Mouse (Mus musculus): ENCODE data around the gene Mylk. TPM values are rescaled to one million over a fixed set of nuclear protein-coding genes. Genes with fewer than 3 reads are reported as not detected.
"Not testable (repeated sequence)": the region's sequence is repeated elsewhere in the genome, so short reads cannot be mapped to it uniquely, and the experiment has no call there.

Gene Mylk
- polyA plus RNA-seq, 2 experiments from 2014 or later, result 0.30 TPM; not detected in 1

DNA sequence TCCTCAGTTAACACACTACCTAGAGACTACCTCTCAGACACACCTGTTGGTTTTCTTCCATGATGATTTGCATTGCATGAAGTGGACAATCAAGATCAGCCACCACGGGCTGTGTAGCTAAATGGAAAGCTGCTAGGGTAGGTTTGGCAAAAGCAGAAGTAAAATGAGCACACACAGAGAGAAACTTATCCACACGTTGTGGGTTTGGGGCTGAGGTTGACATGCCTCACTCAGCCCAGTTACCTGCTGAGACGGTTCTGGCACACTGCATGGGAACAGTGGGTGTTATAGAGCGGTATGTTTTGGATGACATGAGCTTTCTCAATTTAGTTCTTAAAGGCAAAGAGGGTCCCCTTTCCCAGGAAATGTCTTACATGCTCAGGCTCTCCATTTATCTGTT, 25.1 kb downstream of the Mylk start:
- ATAC-seq, result no peak

DNA sequence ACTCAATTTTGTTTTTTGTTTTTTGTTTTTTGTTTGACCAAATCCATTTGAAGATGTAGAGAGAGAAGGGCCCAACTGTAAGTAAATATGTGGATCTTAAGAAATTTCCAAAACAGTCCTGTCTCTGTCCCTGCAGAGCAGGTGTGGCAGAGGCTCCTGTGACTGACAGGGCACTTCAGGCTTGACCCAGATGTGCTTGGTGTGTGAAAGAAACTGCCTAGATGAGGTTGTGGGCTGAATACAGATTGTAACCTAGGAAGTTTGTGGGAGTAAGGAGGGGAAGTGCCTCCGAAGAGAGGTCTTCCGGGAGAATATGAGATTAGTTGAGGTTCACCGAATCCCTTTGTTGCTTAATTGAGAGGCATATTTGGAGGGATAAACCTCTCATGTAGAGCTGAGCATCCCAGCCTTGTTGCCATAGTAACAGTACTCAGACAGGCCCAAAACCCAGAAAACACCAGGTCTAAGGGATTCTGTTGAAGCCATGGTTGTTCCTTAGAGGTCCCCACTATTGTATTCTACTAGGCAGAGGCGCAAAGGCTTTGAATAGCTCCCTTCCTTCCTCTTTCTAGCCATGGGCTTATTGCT, 27.5 kb downstream of the Mylk start:
- ATAC-seq, result no peak

DNA sequence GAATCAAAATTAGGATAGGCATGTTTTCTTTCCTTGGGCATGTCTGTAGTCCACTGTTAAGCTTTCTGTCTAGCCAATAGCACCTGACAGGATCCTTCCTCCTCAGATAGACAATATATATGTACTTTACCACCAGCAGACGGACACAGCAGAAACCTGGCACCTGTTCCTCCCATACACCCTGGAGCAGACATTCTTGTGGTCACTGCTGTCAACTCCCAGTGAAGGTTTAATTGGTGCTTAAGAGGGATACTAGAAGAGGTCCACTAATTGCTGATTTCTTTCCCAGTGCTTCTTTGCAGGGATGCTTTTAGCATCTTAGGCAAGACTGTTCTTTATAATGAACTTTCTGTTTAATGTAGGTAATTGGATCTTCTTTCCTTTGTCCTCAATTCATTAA, 37.4 kb downstream of the Mylk start:
- no peak for ATAC-seq

DNA sequence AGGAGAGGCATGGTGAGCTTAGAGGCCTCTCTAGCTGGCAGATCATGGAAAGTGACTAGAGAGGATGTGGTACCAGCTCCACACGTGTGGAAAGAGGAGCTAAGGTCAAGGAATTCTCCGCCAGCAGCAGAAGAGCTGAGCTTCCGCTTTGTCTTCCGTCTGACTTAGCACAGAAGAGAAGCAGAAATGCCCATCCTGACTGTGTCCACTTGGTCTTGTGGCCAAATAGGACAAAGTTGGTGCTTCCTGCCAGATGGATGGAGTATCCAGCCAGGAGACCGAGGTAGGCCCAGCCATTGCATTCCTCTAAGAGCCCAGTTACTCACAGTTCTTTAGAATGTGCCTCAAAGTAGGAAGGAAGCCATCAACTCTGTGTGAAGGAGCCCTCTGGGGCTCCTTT, 38.5 kb downstream of the Mylk start:
- no peak for ATAC-seq

DNA sequence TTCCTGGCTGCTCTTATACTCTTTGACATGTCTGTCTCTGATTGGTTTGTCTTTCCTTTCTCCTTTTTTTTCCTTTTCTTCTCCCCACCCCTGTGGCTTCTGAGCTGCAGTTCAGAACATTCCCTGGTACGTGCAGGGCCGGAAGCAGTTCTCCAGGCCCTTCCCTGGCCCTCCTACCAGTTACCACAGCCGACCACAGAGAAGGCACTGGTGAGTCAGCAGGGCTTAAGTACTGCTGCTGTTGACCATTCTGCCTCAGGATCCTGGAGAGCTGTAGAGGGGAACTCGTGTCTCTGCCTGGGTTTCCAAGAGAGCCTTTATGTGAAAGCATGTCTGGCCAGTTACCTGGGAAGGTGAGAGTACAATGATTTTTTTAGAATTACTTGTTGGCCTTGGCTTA, 39.7 kb downstream of the Mylk start:
- ATAC-seq, result no peak

DNA sequence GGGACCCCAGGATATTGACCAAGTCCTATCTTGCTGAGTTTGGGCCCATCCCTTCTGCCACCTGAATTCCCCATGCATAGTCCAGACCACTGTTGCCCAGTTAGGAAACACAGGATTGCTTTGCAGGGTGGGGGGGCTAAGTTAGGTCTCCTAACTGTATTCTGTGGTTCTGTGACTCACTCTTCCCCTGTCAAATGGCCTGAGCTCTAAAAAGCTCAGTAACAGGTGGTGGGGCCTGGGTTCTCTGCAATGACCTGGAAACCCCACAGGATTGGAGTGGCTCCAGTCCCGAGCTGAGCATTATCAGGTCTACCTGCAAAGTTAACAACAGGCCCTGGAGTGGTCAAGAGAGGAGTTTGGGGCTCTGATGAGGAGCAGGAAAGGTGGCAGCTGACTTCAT, 47.5 kb downstream of the Mylk start:
- ATAC-seq, result no peak

DNA sequence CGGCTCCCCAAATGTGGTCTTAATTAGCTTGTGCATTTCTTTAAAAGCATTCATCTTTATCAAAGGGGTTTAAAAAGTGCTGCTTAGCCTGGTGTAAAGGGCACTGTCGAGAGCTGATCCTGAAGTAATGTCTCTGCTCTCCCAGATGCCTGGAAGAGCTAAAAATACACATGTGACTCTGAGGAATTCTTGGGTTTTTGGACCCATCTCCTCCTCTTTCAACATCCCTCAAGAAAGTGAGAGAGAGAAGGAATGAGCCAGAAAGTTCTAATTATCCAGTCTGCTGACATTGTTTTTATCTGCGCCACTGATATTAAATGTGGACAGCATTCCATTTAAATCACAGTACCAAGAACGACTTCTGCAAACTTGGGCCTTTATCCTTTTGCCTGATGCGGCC, 48.0 kb downstream of the Mylk start:
- no peak for ATAC-seq

DNA sequence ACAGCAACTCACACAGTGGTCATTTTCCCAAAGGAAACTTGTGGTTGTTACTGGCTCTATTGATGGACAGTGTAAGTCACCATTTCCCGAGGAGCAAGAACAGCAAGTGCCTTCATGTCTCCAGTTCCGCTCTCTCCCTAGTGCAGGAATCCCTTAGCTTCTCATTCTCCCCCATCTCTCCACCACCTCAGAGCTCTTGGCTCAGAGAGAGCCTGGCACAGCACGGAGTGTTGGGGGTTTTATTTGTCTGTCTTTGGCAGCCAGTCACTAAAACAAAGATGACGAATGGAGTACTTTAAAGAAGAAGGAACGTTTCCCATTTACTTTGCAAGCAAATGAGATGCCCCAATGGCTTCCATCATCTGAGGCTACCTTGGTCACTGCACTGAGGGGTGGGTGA, 56.2 kb downstream of the Mylk start:
- ATAC-seq, result no peak

DNA sequence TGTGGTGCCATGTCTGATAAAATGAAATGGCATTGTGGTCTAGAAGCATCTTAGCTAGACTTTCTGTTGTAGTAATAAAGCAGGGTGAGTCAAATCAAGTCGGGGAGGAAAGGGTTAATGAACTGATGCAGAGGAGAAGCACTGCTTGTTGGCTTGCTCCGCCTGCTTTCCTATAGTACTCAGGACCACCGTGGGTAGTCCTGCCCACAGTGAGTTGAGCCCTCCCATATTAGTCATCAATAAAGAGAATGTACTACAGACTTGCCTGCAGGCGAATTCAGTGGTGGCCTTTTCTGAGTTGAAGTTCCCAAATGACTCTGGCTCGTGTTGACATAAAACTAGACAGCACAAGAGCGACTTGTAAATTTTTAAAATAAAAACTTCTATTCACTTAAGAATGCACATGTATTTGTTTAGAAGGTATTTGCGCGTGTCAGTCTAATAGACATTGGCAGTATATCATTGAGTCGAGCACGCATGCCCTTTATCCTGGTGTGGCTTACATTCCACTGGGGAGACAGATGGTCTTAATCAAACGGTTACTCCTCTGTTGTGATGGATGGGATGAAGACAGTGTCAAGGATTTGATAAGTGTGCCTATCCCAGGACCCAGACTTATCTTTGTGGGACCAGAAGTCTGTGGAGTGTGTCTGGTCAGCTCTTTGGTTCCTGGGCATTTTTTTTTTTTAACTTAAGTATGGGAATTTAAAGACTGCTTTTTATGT, 59.4 kb downstream of the Mylk start:
- ATAC-seq, result no peak

DNA sequence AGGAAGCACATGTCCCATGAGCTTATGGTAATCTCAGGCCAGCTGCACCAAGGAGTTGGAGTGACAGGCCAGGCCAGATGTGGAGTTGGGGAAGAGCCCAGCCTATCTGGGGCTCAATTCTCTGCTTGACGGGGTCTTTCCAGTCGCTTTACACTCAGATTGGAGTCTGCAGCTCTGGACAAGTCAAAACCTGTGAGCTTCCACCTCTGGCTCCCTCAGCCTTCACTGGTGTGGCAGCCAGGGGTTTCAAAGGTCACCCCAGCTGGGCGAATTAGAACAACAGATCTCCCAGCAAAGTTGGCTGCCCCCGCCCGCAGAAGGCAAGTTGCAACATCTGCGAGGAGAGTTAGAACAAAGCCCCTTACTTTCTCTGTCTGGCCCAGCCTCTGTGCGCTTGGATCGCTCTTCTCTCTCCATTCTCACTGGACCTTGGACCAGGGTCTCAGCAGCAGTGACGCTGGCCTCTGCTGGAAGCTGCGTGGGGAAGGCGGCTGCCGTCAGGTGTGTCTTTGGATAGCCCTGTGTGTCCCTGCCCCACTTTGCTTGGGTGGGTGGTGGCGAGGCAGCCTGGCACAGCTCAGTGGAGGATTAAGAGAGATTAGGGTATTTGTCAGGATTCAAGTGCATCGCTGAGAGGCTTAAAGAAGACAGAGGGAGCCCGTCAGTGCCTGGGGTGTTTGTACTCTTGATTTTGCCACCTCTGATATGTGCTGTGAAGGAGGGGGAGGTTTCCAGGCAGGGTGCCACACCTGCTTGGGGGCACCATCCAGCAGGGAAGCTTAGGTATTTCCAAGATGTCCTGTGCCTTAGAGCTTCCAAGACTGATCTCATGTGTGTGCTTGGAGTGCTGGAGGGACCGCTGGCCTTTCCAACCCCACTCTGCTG, 62.1 kb downstream of the Mylk start:
- no peak for ATAC-seq

DNA sequence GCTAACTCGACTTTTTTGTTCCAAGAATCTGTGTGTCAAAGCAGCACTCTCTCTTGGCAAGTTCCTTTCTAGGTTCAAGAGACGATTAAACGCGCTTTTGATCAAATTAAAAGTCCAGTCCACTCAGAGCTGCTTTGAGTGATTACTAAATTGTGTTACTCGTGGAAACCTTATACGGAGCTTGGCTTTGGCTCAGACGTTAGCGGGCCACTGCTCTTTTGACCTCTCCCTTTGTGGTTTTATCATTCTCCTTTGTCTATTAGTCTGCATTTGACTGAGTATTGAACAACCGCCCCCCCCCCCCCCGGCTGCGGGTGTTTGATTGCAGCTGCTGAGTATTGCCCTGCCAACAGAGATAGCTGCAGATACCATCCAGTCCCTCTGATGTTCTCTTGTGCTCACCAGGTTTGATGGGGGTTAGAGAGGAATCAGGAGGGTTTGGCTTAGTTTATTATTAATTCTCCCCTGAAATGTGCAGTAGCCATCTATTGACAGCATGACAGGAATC, 62.8 kb downstream of the Mylk start:
- no peak for ATAC-seq

DNA sequence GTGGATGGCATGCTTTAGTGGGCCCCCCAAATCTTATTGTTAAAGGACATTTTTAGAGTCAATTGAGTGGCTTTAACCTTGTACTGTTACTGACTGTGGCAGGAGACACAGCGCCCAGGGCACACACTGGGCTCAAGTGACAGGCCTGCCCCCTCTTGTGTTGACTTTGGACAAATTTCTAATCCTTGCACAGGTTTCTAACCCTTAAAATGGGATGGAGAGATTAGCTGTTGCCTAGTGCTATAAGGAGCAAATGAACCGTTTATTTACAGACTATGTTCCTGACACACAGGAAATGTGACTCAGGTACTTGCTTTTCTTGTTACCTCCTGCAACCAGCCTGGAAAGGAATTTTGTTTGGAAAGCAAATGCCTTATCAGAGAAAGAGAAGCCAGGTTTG, 67.2 kb downstream of the Mylk start:
- no peak for ATAC-seq

DNA sequence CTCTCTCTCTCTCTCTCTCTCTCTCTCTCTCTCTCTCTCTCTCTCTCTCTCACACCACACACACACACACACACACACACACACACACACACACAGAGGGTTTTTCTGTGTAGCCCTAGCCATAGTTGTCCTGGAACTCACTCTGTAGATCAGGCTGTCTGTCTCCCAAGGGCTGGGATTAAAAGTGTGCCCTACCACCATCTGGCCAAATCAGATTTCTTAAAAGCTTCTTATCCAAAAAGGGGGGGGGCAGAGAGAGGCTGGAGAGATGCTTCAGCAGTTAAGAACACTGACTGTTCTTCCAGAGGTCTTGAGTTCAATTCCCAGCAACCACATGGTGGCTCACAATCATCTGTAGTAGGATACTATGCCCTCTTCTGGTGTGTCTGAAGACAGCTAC, 68.2 kb downstream of the Mylk start:
- ATAC-seq, result not testable (repeated sequence)

DNA sequence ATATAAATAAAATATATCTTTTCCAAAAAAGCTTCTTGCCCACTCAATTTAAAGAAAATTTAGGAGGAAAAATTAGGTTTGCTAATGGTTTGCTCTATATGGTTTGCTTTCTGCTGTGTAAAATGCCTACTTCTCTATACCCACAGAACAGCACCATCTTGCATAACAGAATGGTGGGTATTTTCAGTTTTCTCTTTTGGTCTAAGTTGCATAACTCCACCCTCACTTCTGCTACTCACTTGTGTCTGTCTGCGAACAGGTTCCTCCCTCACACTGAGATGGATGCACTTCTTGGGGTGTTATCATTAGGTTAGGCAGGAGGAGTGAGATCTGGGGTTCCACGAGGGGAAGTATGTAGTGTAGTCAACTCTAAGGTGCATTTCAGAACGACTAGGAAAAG, 68.6 kb downstream of the Mylk start:
- no peak for ATAC-seq

DNA sequence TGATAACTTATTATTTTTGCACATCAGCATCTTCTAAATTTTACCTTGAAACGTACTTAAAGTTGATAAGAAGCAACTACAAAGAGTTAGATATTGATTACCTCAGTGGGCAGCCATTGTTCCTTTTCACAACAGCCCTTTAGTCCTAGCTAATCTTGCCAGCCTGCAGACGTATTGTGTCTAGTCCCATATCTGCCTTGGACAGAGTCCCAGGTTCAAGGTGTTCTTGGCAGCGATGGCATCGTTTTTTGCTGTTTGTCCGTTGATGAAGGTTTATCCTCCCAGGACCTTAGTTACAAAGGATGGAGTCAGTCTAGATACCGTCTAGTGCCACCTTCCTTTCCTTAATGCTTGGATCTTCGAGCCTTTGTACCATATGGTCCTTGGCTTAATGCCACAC, 69.6 kb downstream of the Mylk start:
- ATAC-seq, result no peak

DNA sequence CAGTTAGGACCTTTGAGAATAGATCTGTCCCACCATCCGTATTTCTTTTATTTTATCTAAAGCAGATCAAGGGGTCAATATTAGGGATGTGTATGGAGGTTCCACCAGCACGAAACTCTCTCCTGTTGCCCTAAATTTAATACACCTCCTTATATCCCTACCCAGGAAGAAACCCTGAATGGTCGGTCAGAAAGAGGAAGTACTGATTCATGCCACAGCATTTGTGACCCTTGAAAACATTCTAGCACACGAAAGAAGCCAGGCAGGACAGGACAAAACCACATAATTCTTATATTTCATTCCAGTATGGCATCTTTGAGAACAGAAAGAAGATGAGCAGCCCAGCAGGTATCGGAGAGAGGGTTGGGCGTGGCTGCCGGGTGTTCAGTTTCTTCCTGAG, 71.5 kb downstream of the Mylk start:
- no peak for ATAC-seq

DNA sequence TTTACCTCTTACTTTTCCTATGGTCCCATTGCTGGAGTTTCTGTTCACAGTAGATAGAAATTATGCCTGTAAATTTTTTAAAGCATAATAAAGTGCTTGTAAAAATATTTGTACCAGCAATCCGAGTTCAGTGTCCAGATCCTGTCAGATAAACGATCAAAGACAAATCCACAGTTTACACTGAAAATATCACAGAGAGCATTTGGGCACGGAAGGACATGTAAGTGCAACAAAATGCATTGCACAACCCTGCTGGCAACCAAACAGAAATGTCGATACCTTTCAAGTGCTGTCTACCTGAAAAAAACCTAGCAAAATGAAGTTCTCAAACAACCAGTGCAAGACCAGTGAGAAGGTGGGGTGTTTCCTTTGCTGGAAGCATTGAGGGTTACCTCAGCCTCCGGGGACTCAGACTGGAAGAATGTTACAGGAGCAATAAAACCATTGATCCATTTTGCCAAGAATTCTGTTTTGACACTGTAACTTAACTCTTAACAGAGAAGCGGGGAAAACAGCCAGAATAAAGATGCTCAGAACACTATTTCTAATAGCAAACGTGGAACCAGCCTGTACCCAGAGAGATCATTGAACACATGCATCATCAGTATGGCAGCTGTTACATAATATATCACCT, 80.2 kb downstream of the Mylk start:
- ATAC-seq, result no peak

DNA sequence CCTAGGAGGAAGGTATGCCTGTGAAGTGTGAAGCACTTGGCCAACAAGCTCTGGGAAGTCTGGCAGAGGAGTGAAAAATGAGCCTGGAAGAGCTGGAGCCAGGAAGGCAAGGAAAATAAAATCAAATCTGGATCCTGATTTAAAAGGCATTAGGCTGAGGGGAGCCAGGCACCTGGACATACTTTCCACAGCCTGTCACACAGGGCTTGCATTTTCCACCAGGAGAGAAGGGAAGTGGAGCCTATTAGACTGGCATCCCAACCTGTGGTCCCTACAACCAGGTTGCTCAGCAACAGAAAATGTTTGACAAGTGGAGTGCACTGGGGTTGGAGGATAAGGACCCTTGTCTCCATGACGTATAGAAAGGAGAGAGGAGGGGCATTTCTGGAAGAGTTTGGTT, 89.5 kb downstream of the Mylk start:
- ATAC-seq, result no peak

DNA sequence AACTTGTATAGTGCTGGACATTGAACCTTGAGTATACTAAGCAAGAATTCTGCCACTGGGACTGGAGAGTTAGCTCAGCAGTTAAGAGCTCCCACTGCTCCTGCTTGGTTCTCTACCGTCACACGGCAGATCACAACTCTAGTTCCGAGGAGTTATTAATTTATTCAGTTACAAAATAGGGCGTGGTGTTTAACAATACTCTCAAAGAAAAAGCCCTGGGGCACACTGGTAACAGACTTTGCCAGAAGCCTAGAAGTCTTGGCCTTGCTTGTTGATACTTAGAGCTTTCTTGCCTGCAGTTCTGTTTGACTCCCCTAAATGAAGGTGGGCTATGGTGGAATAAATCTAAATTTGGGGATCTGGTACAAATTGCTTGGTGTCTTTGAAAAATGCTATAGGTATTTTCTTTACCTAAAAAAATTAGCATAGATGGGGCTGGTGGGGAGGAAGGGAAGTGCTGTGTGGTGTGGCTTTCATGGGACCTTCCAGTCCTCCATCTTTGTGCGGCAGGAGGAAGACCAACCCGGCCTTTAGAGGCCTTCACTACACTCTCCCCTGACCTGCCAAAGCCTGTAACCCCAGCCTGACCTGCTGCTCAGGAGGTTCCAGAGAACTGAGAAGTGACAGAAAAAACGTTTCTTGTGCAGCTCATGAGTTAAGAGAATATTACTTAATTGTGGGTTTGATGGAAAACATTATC, 94.1 kb downstream of the Mylk start:
- ATAC-seq, result no peak

DNA sequence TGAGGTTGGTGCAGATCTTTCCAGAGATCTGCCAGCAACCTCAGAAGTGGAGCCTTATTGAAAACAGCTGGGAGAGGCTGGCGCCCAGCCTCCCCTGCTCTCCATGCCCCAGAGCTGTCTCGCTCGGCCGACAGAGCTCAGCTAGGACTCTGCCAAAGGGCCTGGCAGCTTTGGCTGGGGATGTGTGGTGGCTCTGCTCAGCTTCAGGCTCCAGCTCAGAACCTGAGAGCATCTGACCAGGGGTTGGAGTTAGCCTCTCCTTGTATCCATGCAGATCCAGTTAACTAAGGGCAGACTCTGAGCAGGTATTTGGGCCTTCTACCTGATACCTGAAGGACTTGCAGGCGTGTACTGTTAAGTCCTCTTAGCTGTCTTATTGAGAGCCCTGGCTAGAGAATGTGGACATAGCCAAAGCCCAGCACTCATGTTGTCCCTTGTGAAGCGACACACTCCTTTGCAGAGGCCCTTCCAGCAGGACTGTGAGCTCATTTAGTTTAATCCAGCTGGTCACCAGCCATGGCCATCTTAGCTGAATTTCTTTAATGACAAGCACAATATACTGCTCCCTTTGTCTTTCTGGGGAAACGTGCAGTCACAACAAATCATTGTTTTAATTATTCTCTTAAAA, 94.8 kb downstream of the Mylk start:
- no peak for ATAC-seq

DNA sequence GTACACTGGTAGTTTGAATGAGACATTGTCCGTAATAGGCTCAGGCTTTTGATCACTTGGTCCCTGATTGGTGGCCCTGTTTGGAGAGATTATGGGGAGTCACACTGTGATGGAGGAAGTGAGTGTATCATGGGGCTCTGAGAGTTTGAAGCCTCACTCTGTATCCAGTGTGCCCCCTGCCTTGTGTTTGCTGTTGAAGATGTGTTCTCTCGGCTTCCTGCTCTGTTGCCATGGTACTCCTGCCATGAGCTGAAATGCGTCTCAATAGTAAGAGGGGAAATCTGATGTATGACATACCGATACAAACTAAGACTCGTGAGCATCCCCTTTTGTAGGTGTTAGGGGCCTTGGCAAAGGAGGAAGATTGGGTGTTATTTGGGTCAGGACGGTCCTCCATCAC, 99.8 kb downstream of the Mylk start:
- ATAC-seq, result no peak

DNA sequence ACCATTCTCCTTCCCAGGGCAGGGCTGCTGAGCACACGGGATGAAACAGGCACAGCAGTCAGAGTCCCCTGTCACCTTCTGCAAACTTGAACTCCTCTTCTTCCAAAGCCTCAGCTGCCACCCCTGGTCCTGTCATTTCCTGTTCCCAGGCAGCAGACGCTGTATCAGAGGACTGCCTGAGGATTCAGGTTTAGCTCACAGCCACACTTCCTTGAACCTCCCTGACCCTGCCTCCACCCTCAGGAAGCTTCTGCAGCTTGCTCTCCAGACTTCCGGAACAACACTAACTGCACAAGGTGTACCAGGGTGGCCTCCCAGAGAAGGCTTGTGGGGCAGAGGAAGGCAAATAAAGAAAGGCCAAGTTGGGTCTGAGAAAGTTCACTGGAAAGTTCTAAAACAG, 102.6 kb downstream of the Mylk start:
- ATAC-seq, result no peak

Measured in activated CD4-positive, CD25-positive, alpha-beta regulatory T cell, adult 4 months (primary cell).